Mouse (Mus musculus): ENCODE data around the gene Dtnb.

- TF ChIP-seq EP300 (IDR thresholded peaks at IDR 0.05; ENCODE audit: low read depth) (no peak), CTCF (IDR thresholded peaks at IDR 0.05; ENCODE audit: low read depth) (no peak)
These were observed 217.5 kb downstream of the Dtnb start for GRCm38 (mm10) chr12:3789626-3790185.

All from heart, postnatal 0 days (tissue).